Mouse (Mus musculus) CD4-positive helper T cell, adult 2 months (primary cell): ENCODE measurements around the gene Cst13.
"Not testable (repeated sequence)": the region's sequence is repeated elsewhere in the genome, so short reads cannot be mapped to it uniquely, and the experiment has no call there.

Experiments
- DNase-seq: peaks from one replicate; pipeline ENCODE4 v3.0.0-alpha.2; 2012; ENCODE audit warnings: low read depth, missing footprints, low spot score

Gene Cst13

DNA sequence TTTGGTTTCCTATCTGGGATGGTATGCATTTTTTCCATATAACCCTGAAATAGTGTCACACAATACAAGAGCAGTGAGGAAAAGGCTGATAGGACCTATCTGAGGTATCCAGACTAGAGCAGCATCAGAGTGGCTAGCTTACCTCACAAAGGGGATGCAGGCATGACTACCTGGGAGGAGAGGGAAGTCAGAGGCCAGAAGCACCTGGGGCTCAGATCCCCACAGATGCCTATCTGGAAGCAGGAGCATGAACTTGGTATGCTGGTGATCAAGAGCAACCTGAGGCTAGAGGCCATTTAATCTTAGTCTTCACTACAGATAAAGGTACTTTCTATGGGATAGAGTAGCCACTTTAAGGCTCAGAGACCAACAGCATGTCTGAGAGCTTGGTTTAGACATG lies at the start of gene Cst13:
Gene Cst13, plus strand, starts transcription at position 173 of the 400 bp plus-strand sequence.
- no peak for DNase-seq

DNA sequence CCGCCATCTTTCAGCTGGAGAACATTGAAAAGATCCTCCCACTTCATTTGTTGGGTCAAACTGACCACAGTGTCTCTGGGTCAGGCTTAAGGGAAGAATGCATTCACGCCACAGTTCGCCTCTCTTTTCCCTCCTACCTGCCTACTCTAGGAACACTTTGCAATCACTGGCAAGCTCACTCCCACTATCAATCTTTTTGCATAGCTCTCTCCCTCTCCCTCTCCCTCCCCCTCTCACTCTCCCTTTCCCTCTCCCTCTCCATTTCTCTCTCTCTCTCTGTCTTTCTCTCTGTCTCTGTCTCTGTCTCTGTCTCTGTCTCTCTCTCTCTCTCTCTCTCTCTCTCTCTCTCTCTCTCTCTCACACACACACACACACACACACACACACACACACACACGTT lies 48.5 kb upstream of the Cst13 start, which contains the start of gene Cst11:
Gene Cst11, minus strand, starts transcription at position 101 of the 400 bp plus-strand sequence.
- DNase-seq = not testable (repeated sequence)

DNA sequence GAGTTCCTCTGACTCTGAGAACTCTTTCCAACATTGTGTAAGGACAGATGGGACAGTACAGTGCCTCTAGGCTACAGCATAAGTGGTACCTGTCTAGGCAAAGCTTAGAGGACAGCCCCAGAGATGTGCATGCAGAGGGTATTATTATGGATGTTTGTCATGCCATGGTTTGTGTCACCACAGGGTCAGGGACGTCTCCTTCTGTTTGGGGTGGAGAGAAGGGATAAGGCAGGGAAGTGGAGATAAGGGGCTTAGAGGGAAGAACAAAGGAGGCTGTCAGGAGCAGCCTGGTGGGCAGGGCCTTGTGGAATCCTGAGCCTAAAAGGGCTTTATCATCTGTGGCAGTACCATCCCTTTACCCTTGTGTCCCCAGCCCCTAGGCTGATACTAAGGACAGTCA lies 38.2 kb upstream of the Cst13 start, which contains the start of gene 8030411F24Rik:
Gene 8030411F24Rik, plus strand, starts transcription at position 301 of the 400 bp plus-strand sequence.
- no peak for DNase-seq

DNA sequence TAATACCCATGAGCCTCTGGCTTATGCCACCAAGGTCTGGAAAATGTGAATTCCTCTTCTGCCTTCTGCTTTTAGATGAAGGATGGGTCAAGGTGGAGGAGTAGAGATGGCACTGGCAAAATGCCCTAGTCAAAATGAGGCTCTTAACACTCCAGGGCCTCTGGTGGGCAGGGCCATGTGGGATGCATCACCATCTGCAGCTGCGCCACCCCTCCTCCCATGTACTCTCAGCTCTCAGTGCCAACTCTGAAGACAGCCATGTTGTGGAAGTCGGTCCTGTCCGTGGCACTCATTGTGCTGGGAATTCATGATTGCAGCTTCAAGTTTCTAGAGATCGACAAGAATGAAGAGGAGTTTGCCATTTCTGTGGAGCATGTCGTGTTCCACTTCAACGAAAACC lies 30.7 kb upstream of the Cst13 start, which contains the start of gene Cst12:
Gene Cst12, plus strand, starts transcription at position 220 of the 400 bp plus-strand sequence.
- DNase-seq = no peak

DNA sequence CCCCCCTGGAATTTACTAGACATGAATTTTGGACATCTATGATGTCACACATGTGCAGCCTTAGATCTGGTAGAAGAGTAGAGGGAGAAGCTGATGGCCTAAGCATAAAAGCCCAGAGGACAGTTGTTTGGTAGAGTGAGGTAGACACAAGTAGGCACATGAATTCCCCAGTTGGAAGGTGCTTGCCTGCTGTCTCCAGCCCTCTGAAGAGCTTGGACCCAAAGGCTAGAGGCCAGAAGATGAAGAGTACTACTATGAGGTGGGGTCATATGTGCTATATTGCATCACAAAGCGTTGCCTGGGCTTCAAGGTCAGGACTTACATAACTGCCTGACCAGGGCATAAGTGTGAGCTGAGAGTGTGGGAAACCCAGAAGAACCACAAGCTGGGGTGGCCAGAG lies 21.4 kb upstream of the Cst13 start, which contains the start of gene Cst8:
Gene Cst8, plus strand, starts transcription at position 301 of the 400 bp plus-strand sequence.
- no peak for DNase-seq

DNA sequence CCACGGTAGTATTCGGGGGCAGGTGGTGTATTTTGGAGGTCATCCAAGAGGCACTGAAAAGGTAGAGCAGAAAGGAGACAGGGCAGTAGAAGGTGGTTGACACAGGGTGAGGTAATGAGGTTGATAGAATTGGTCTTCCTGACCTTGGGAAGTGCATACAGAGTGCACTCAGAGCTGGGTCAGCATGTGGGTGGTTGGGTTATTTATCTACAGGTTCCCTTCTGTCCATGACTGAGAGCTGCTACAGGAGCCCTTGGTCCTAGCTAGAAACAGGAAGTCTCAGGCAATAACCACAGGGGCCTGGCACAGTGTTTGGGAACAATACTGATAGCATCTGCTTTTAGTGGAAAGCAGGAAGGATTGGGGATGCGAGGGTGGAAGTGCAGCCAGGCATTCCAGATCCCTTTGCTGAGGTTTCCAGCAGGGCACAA lies 18.4 kb upstream of the Cst13 start:
- no peak for DNase-seq

DNA sequence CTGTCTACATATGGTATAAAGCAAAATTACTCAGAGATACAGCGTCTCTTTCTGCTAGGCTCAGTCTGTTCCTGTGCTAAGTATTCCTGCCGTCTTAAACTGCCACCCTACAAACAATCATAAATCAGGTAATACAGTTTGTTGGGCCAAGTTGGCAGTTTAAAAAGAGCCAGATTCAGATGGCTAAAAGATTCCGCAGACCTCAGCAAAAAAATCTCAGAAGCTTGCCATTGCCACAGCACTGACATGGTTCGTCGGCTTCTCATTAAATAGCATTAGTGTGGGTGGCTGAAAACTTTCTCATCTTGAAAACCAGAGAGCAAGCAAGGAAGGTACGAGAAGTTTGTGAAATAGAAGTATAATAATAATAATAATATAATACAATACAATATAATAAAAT lies 13.2 kb upstream of the Cst13 start:
- no peak for DNase-seq

DNA sequence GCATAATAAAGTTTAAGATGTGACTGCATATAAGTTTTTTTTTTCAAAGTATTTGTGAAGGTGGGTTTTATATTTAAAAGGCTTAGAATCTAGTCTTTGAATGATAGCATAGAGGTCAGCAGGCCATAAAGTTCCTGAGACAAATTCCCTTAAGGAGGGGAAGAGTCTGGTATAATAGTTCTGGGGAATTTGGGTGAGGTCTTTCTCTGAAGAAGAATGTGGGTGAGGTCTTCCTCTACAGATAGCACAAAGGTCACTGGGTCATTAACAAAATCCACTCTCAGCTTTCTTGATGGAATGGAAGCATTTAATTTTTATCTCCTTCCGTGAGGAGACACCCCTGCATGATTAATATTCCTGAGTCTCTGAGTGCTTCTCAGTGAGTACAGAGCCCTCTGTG lies 6.1 kb downstream of the Cst13 start:
- no peak for DNase-seq

DNA sequence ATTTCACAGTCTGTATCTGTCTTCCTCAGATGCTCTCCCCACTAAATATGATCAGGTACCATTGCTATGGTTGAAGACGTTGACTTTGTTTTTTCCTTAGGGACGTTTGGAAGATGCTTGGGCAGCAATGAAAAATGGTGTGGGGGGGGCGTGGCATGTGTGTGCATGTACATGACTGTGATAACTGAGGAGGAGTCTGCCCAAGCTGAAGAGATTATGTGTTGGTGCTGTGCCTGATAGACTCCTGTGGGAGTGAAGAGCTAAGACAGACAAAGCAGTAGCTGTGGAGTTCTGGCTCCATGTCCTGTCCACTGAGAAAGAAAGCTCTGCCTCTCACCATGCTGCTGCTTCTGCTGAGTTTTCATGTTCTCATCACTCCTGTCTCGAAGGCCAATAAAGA lies 15.0 kb downstream of the Cst13 start, which contains the start of gene Cst9:
Gene Cst9, plus strand, starts transcription at position 236 of the 400 bp plus-strand sequence.
- DNase-seq = no peak

DNA sequence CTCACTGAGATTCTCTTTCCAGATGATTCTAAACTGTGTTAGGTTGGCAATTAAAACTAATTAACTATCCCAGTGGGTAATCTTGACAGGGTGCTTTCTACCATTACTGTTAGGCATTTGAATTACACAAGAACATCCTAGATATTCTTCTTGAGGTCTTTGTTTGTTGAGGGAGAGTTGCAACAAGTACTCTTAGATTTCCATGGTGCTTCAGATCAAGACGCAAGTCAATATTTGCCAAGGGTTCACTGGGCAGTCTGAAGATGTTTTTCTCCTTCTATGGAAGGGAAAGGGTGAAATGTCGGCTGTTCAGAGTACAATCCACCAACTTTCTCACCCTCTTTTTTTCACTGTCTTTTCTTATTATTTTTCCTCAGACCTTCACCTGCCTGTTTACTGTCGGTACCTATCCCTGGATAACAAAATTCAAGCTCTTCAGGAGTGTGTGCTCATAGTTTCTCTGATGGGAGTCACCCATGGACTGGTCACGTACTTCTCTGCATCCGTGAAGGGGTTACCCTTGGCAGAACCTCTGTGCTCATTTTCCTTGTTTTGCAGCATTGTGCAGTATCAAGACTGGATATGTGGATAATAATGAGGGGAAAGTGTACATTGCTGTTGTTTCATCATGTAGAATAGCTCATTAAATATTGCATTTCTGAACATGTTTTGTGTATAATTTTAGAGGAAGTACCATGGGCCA lies 18.3 kb downstream of the Cst13 start:
- no peak for DNase-seq

DNA sequence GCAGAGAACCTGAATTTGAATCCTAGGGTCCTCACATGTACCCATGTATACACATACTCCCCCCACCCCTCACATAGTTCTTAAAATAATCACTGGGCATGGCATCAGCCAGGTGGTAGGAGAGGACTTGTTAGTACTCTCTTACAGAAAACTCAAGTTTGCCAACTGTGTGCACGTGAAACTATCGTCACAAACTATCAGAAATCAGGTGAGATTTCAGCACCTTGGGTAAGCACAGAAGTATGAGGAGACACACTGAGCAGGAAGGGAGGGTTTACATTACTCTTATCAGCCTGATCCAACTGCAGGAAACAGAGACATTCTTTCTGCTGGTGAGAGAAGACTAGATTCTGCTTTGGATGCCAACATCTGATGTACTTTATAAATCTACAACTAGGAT lies 19.3 kb downstream of the Cst13 start:
- no peak for DNase-seq

DNA sequence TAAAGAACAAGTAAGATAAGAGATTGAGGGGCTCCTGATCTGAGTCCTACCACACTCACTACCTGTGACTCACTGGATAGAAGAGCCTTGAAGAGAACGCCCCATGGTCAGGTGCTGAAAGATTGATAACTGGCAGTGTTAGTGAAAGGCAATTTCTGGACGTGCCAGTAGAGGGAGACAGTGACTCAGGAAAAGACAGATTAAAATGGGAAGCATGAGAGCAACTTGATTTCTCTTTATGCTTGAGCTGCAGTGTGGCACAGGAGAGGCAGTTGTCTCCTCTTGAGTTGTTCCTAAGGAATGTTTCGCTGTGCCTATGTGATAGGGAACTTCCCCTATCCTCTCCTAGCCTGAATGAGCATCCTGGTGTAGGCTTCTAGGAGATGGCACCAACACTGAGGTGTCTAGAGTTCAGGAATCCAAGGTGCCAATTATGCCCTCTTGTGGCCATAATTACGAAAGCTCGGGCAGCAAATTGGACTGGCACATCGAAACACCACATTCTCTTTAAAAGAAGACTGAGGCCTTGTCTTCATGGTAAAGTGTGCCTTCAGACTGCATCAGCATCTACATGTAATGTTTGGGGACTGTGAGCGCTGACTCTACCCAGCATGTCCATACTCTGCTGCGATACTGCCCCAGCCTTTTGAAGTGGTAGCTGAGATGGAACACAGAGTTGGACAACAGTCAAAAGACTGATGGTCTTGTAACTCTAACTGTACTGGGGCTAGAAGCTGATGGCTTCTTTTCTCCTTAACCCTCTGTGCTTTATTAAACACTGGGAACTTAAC lies 31.4 kb downstream of the Cst13 start:
- DNase-seq = peak; percentile 33

DNA sequence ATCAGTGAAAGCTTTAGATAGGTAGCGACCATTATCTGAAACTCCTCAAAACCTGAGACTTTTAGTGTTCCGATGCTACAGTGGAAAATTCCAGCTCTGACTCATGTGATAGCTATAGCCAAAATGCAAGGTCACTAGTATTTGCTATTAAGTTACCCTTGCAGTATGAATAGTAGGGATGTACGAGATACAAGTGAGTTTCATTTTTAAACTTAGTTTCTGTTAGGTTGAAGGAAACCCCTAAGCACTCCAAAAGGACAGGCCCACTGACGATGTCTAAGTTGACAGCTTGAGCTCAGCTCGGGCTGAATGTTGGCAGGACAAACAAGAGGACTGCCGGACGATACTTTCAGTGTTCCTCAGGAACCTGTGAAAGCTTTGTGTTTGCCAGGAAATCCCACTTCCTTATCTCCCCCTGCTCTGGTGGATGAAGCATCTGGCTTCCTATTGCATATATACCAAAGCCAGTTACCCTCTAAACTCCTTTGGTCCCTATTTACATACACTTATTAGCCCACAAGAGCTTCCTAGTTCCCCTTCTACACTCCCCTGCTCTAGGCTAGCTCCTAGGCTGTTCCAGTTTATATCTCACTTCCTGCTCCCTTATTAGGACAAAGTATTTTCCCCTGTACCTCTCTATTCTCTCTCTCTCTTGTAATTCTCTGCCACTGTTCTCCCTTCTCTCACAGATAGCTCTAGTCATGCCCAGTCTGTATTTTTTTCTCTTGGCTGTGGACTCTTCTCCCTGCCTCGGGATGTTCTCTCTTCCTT lies 36.9 kb downstream of the Cst13 start:
- DNase-seq = no peak

DNA sequence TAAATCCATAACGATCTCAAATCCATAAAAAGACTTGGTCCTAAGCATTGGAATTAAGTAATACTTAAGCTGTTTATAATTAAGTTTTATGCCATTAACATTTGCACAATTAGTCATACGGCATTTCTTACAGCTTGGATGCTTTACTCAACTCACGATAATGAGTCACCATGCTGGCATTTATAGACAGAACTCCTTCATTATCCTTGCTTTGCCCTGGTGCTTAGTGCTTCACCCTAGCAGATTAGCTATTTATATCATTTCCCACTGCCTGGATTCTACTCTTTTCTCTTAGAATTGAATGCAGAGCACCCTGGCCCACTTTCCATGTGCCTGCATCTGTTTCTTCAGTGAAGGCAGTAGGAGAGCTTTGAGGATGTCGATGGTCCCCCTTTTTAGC lies 37.6 kb downstream of the Cst13 start:
- DNase-seq = no peak

DNA sequence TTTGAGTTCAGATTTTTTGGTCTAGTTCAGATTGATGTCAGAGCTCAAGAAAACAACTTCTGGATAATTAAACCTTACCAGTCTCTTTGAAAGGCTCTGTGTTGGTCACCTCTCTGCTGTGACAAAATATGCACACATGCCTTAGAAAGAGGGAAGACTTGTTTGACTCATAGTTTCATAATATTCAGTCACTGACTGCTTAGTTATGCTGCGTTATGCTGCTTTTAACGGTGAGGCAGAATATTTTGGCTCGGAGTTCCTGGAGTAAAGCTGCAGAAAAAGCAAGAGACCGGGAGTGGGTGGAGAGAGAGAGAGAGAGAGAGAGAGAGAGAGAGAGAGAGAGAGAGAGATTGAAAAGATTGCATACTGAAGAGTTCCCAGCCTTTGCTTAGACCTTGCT lies 41.1 kb downstream of the Cst13 start:
- no peak for DNase-seq

DNA sequence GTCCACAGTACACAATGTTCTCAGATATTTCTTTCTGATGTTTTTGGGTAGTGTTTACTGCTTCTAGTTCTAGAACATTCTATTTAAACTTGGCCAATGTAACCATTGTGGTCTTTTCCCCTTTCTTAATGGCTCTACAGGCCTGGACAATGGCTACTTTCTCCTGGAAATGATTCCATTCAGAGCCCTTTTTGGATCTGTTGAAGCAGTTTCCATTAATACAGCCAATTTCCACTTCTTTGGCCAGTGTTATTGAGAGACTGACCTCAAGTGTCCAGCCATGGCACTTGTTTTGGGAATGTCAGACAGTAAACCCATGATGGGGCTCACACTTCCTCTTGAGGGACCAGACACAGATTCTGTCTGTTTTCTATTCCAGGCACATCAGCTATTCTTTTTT lies 41.8 kb downstream of the Cst13 start:
- no peak for DNase-seq

DNA sequence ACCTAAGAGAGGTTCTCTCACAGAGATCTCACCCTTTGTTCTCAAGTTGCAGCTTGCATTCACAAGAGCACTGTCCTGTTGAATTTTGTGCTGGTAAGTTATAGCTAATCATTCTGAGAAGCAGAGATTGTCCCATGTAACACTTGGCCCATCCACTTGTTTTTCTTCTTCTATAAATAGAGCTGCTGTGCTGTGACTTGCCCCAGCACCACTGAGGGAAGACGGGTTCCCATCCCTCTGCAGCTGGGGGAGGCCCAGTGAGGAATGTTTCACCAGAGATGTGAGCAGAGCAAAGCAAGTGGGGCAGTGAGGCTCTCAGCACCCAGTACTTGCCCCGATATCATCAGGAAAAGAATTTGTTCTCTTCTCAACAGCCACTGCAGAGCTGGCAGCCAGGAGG lies 45.1 kb downstream of the Cst13 start, which contains the start of gene 9230104L09Rik:
Gene 9230104L09Rik, minus strand, starts transcription at position 73 of the 400 bp plus-strand sequence.
- no peak for DNase-seq

DNA sequence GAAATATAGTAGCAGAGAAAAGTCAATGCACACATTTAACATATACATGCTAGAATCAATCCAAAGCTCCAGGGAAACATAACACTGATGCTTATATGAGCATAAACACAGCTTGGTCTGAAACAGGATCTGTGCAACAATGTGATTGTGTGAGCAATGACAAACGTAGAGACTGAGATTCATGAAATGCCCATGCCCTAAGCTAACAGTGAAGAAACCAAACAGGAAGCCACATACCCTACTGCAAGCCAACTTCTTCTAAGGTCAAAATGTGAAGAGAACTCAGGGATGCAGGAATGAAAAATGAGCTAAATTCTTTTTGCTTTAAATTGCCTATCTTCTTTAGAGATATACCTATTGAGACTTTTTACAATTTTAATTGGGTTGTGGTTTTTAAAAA lies 49.1 kb downstream of the Cst13 start:
- DNase-seq = no peak

DNA sequence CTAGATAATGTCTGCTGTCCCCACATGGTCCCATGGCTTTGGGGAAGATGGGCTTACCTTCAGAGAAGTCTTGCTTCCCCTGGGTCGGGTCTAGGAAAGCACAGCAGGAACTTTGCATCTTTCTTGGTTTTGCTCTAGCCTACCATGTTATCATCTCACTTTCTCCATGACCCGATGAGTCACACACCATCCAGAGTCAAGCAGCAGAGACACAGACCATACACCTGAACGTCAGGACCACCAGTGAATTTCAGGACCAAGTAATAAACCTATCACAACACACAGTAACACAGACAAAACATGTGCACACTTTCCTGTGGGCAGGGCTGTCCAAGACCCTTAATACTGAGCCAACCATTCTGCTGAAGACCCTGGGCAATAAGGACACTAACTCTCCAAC lies 50.6 kb downstream of the Cst13 start:
- no peak for DNase-seq

DNA sequence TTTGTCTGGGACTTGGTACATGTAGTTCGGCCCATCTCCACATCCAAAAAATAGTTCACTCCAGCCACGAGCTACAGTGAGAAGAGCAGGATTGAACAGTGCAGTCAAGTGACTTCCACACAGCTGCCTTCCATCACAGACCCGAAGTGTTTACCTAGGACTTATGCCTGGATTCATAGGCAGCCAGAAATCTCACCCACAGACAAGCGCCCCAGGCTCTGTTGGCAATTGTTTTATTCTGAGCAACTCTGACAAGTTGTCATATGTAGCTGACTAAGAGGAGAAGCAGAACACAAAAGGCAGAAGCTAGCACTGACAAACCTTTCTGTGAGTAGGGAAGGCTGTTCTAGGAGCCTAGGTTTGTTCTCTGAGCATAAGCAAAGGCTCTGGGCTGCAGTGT lies 53.0 kb downstream of the Cst13 start:
- DNase-seq = no peak

DNA sequence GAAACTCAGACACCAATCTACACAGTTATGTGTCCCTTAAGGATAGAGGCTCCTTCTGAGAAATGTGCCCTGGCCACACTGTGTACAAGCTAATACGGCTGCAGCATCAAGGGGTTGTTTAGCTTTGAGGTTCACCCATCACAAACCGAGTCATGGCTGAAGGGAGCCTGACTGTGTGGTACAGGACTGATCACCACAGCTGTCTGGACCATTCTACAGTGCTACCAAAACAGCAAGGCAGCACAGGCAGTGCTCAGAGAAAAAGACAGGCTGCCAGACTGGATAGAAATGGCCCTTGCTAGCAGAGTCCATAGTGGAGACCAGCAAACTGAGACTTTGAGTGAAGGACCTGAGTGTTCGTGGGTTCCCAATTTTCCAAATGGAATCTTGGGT lies 54.3 kb downstream of the Cst13 start:
- DNase-seq = no peak
